Mouse (Mus musculus) liver, embryonic 14.5 days (tissue): ENCODE results near the gene Olfr324. TPM values are rescaled to one million over a fixed set of nuclear protein-coding genes. Genes with fewer than 3 reads are reported as not detected.

Experiments used
- ATAC-seq: fragments of 200-750 bp; cut with Nextera tagmentation; 2 replicates; pipeline ENCODE4 v1.8.0; 2017; ENCODE audit warnings: moderate number of reproducible peaks, mild to moderate bottlenecking, moderate library complexity; ENCODE audit not compliant: insufficient read depth
- DNase-seq, 3 experiments: peaks; one replicate each; pipeline ENCODE4 v3.0.0-alpha.2; 2012 to 2013; ENCODE audit warnings: low read depth in 3 of 3, low spot score in 3 of 3
- H3K27ac ChIP-seq: fragments of 300-500 bp; sonication (generic); 2 replicates; pipeline ENCODE4 v1.5.1; 2014; ENCODE audit warnings: moderate library complexity, mild to moderate bottlenecking, control low read depth, inconsistent platforms
- H3K27me3 ChIP-seq: fragments of 300-500 bp; sonication (generic); 2 replicates; pipeline ENCODE4 v1.6.1; 2014; ENCODE audit warnings: mild to moderate bottlenecking, low read length, moderate library complexity; ENCODE audit not compliant: control insufficient read depth, insufficient read depth
- H3K36me3 ChIP-seq: fragments of 300-500 bp; sonication (generic); replicated peaks from 2 replicates; pipeline ENCODE4 v1.6.1; 2014; ENCODE audit warnings: low read depth; ENCODE audit not compliant: control insufficient read depth, insufficient read depth
- H3K4me1 ChIP-seq, 2 experiments: fragments of 200-500 bp in 1 of 2; fragments of 300-500 bp in 1 of 2; sonication (generic) in 1 of 2; replicated peaks; 2 replicates each; pipeline ENCODE4 v1.6.1; 2012 to 2014; ENCODE audit warnings: antibody characterized with exemption in 1 of 2, inconsistent platforms in 1 of 2, low read length in 1 of 2; ENCODE audit not compliant: control insufficient read depth in 2 of 2, insufficient read depth in 2 of 2
- H3K4me2 ChIP-seq: fragments of 300-500 bp; sonication (generic); 2 replicates; pipeline ENCODE4 v1.6.1; 2014; ENCODE audit warnings: low read depth, mild to moderate bottlenecking, control low read depth, moderate library complexity
- H3K4me3 ChIP-seq, 2 experiments: fragments of 200-500 bp in 1 of 2; fragments of 300-500 bp in 1 of 2; sonication (generic) in 1 of 2; 2 replicates each; pipeline ENCODE4 v1.5.1; 2012 to 2014; ENCODE audit warnings: low read depth in 2 of 2, low read length in 2 of 2, mild to moderate bottlenecking in 2 of 2, control low read depth in 1 of 2, inconsistent platforms in 1 of 2, moderate library complexity in 1 of 2; ENCODE audit not compliant: insufficient read depth in 1 of 2
- H3K9ac ChIP-seq: fragments of 300-500 bp; sonication (generic); replicated peaks from 2 replicates; pipeline ENCODE4 v1.6.1; 2014; ENCODE audit warnings: mild to moderate bottlenecking, control low read depth, moderate library complexity
- H3K9me3 ChIP-seq: fragments of 300-500 bp; sonication (generic); 2 replicates; pipeline ENCODE4 v1.6.1; 2016; ENCODE audit warnings: low read length, mixed read lengths; ENCODE audit not compliant: control insufficient read depth
- CTCF ChIP-seq: IDR thresholded peaks from 2 replicates; pipeline ENCODE4 v1.5.1; 2016; ENCODE audit warnings: antibody characterized with exemption, low read depth, control low read depth
- EP300 ChIP-seq: IDR thresholded peaks from 2 replicates; pipeline ENCODE4 v1.6.1; 2016; ENCODE audit warnings: antibody characterized with exemption, low read depth
- WGBS: fragments of 180-500 bp; shearing (Covaris S2); extraction: QIAGEN DNeasy Blood & Tissue Kit; methylation state at CpG from one replicate; pipeline ENCODE4 v1.1.7; 2014; ENCODE audit not compliant: insufficient replicate concordance; 5-methylcytosine and 5-hydroxymethylcytosine counted together
- polyA plus RNA-seq, 2 experiments: library from polyadenylated mRNA; depleted of rRNA in 1 of 2; stranded (reverse) in 1 of 2; unstranded in 1 of 2; fragments of >200 nt; fragmentation: Nextera tagmentation in 1 of 2; extraction: Ambion mirVana in 1 of 2; gene quantifications; 2 replicates each; pipeline versions ENCODE4 v1.2.1 to v1.2.3; 2012 to 2014

Gene Olfr324
- polyA plus RNA-seq, 2 experiments = not detected

DNA sequence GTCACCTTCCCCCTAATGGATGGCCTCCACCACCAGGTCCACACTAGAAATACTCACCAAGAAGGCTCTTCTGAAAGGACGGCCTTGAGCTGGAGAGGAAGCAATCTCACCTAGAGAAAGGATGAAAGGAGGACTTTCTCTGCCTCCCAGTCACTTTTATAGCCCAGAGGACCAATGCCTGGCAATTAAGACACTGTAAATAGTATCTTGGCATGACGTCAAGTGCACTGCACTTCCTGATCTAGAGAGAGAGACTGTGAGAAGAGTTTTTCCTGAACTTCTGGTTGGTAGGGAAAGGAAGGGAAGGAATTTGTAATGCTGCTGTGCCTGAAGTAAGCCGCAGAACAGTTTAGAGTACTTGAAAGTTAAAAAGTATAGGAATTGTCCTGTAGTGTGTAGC, 18.4 kb downstream of the Olfr324 start:
- Histone ChIP-seq H3K9ac (no peak overlapping the region), H3K36me3 (no peaks in the 10 kb centered on the region), H3K27ac (no peak overlapping the region), H3K9me3 (no peaks in the 10 kb centered on the region), H3K4me3 (no peak overlapping the region), H3K4me1 (no peaks in the 10 kb centered on the region), H3K4me2 (no peak overlapping the region), H3K27me3 (no peaks in the 10 kb centered on the region)
- ATAC-seq = no peak
- 40% methylated on average over 3 of the region's 3 CpGs for WGBS
- no peak for DNase-seq
- TF ChIP-seq EP300 (no peak), CTCF (no peak)

DNA sequence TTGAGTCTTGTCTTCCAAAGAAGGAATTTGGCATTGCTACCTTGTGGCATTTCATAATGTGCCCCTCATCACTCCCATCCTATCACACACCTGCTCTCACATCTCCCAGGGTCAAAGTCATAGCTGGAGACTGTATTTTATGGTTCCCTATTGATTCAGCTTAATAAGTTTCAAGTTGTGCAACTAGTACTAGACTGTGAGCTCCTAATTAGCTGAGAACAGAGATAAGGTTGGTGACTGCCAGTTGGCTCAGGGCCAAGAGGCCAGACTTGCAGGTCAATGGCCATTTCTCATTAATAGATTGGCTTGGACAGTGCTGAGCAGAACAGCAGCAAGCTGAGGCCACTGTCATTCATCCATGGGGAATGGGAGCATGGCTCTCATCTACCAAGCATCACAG, 19.6 kb downstream of the Olfr324 start:
- no peak overlapping the region for H3K4me3 ChIP-seq
- TF ChIP-seq CTCF = no peak
- TF ChIP-seq EP300 = no peak
- H3K27ac ChIP-seq = no peak overlapping the region
- ATAC-seq = no peak
- no peaks in the 10 kb centered on the region for H3K9me3 ChIP-seq
- no peaks in the 10 kb centered on the region for H3K27me3 ChIP-seq
- no peaks in the 10 kb centered on the region for H3K4me1 ChIP-seq
- DNase-seq = no peak
- no peaks in the 10 kb centered on the region for H3K36me3 ChIP-seq
- no peak overlapping the region for H3K4me2 ChIP-seq
- H3K9ac ChIP-seq = no peak overlapping the region

DNA sequence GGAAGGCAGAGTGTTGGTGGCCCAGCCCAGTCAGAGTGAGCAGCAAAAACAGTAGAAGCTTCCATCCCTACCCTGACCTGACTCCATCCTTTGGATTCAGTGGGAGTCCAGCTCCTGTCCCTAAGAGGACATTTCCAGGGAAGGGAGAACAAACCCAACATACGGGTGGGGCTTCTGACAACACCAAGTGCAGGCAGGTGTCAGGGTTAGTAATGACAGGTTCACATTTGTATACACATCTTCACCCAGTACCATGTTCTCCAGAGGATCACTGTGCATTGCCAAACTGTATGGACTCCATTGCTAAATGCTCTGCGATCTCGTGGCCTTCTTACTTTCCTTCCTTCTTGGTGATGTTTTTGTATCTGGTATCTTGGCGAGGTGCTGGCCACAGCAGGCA, 21.1 kb downstream of the Olfr324 start, which contains the start of gene 2210407C18Rik:
Gene 2210407C18Rik (minus strand): TSS at position 101 of the 400 bp plus-strand sequence.
- no peaks in the 10 kb centered on the region for H3K27me3 ChIP-seq
- no peak within 1 kb of the TSS for H3K4me3 ChIP-seq
- whole genome bisulfite sequencing = 76% methylated on average over 4 of the region's 4 CpGs
- ATAC-seq (no peak), DNase-seq (no peak)
- no peaks in the 10 kb centered on the region for H3K4me1 ChIP-seq
- H3K36me3 ChIP-seq = no peaks in the 10 kb centered on the region
- H3K9me3 ChIP-seq = no peaks in the 10 kb centered on the region
- H3K27ac ChIP-seq = no peak within 1 kb of the TSS
- no peak within 1 kb of the TSS for H3K9ac ChIP-seq
- H3K4me2 ChIP-seq = no peak within 1 kb of the TSS
- TF ChIP-seq CTCF = no peak
- no peak for TF ChIP-seq EP300

DNA sequence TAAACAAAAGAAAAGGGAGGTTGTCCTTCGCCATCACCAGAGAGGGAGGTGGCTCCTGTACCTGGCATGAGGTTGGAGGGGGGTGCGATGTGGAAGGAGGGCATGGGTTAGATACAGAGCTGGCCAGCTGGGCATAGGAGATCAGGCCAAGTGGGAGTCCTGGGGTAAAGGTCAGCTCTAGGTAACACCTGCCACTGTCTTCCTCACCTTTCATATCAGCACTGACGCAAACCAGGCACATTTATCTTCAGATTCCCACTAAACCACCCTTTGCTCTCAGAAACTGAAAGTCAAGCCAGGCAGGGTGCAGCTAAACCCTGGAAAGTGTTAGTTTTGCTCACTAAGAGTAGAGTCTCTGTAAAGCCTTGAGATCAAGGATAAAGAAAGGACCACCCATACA, 23.5 kb downstream of the Olfr324 start:
- DNase-seq = no peak
- no peak overlapping the region for H3K27ac ChIP-seq
- no peaks in the 10 kb centered on the region for H3K9me3 ChIP-seq
- H3K9ac ChIP-seq = no peak overlapping the region
- no peak overlapping the region for H3K4me3 ChIP-seq
- no peak overlapping the region for H3K4me2 ChIP-seq
- no peaks in the 10 kb centered on the region for H3K27me3 ChIP-seq
- H3K4me1 ChIP-seq = no peaks in the 10 kb centered on the region
- ATAC-seq = no peak
- no peak for TF ChIP-seq EP300
- no peak for TF ChIP-seq CTCF
- no peaks in the 10 kb centered on the region for H3K36me3 ChIP-seq
- 46% methylated on average over 3 of the region's 3 CpGs for WGBS

DNA sequence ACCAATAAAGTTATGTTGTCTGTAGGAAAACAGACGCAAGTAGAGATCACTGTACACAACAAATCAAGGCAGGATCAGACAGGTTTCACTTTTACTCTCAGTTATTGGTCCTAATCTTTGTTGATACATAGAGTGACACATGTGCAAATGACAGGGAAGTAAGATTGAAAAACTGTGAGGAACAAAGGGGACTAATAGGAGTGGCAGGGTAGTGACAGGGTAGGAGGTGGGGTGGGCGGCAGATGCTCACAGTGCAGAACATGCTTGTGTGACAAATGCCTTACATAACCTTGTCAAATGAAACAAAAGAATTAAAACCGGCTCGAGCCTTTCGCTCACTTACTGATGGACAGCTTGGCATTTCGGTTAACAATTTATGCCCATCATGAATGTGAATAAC, 23.9 kb downstream of the Olfr324 start:
- H3K4me1 ChIP-seq = no peaks in the 10 kb centered on the region
- WGBS = 68% methylated on average over 6 of the region's 6 CpGs
- DNase-seq (no peak), ATAC-seq (no peak)
- H3K9ac ChIP-seq = no peak overlapping the region
- no peak for TF ChIP-seq CTCF
- no peak for TF ChIP-seq EP300
- H3K27ac ChIP-seq = no peak overlapping the region
- H3K36me3 ChIP-seq = no peaks in the 10 kb centered on the region
- H3K9me3 ChIP-seq = no peaks in the 10 kb centered on the region
- H3K4me2 ChIP-seq = no peak overlapping the region
- H3K4me3 ChIP-seq = no peak overlapping the region
- no peaks in the 10 kb centered on the region for H3K27me3 ChIP-seq
